Mouse (Mus musculus) spleen, postnatal 0 days (tissue): Measurements from ENCODE around the gene Kcnj14. TPM values are rescaled to one million over a fixed set of nuclear protein-coding genes. Genes with fewer than 3 reads are reported as not detected.

Source experiments
- polyA plus RNA-seq: library from polyadenylated mRNA; unstranded; fragments of >200 nt; fragmentation: Nextera tagmentation; extraction: Ambion mirVana; gene quantifications from 2 replicates; pipeline ENCODE4 v1.2.1, GENCODE M21; 2015

Gene Kcnj14
- 0.18 and 0.21 TPM in 2 replicates for polyA plus RNA-seq

GRCm38 (mm10) chr7:45824598-45824997 lies at the start of gene Kcnj14:
Gene Kcnj14 (minus strand): TSS chr7:45824782.

GRCm38 (mm10) chr7:45872624-45873023 lies 48.0 kb upstream of the Kcnj14 start, which contains the start of gene Kdelr1:
Gene Kdelr1 (plus strand): TSS chr7:45872772.

GRCm38 (mm10) chr7:45830427-45831127 lies 6.0 kb upstream of the Kcnj14 start, which contains the start of gene Grwd1:
Gene Grwd1 (minus strand): TSS chr7:45830944.

GRCm38 (mm10) chr7:45813787-45814779 lies 10.5 kb downstream of the Kcnj14 start, which contains the start of gene Cyth2:
Gene Cyth2 (minus strand): TSS chr7:45814581.

GRCm38 (mm10) chr7:45784524-45785372 lies 39.8 kb downstream of the Kcnj14 start, which contains the start of gene Sult2b1:
Gene Sult2b1 (minus strand): TSS chr7:45784669.

GRCm38 (mm10) chr7:45783511-45784091 lies 41.0 kb downstream of the Kcnj14 start, which contains the start of gene Lmtk3:
Gene Lmtk3 (plus strand): TSS chr7:45783738.

Other genes starting within 250 kb of the Kcnj14 start
- 0.13 TPM in 1 of 2 replicates, not detected in the other for gene Fgf21, start 209.3 kb downstream of the Kcnj14 start, polyA plus RNA-seq
- not detected in 2 replicates for gene Fut1, start 207.5 kb downstream of the Kcnj14 start, polyA plus RNA-seq
- 0.06 TPM in 1 of 2 replicates, not detected in the other for gene Izumo1, start 203.0 kb downstream of the Kcnj14 start, polyA plus RNA-seq
- 7.4 and 9.0 TPM in 2 replicates for gene Rasip1, start 197.3 kb downstream of the Kcnj14 start, polyA plus RNA-seq
- gene Mamstr, start 184.8 kb downstream of the Kcnj14 start, polyA plus RNA-seq = 2.5 and 3.1 TPM in 2 replicates
- 0.10 and 0.32 TPM in 2 replicates for gene Fut2, start 158.4 kb downstream of the Kcnj14 start, polyA plus RNA-seq
- gene Ntn5, start 140.8 kb downstream of the Kcnj14 start, polyA plus RNA-seq = not detected in 2 replicates
- 0.10 TPM in 1 of 2 replicates, not detected in the other for gene Sec1, start 130.4 kb downstream of the Kcnj14 start, polyA plus RNA-seq
- 0.72 and 1.8 TPM in 2 replicates for gene Car11, start 124.9 kb downstream of the Kcnj14 start, polyA plus RNA-seq
- gene Dbp, start 119.7 kb downstream of the Kcnj14 start, polyA plus RNA-seq = 2.1 and 2.9 TPM in 2 replicates
- gene Rpl18, start 109.3 kb downstream of the Kcnj14 start, polyA plus RNA-seq = 888 and 898 TPM in 2 replicates
- gene Sphk2, start 106.8 kb downstream of the Kcnj14 start, polyA plus RNA-seq = 9.7 and 11.7 TPM in 2 replicates
- gene Fam83e, start 103.6 kb downstream of the Kcnj14 start, polyA plus RNA-seq = 0.29 and 0.65 TPM in 2 replicates
- gene Spaca4, start 99.0 kb downstream of the Kcnj14 start, polyA plus RNA-seq = not detected in 2 replicates
- gene Lmtk3, start 41.0 kb downstream of the Kcnj14 start, polyA plus RNA-seq = 0.24 TPM in 1 of 2 replicates, not detected in the other
- gene Sult2b1, start 40.1 kb downstream of the Kcnj14 start, polyA plus RNA-seq = 0.42 and 0.79 TPM in 2 replicates
- gene Cyth2, start 10.2 kb downstream of the Kcnj14 start, polyA plus RNA-seq = 36.4 and 37.5 TPM in 2 replicates
- gene Grwd1, start 6.2 kb upstream of the Kcnj14 start, polyA plus RNA-seq = 30.0 and 31.3 TPM in 2 replicates
- 24.3 and 27.4 TPM in 2 replicates for gene Kdelr1, start 48.0 kb upstream of the Kcnj14 start, polyA plus RNA-seq
- 0.19 and 0.33 TPM in 2 replicates for gene Grin2d, start 53.6 kb upstream of the Kcnj14 start, polyA plus RNA-seq
- 1.4 and 1.5 TPM in 2 replicates for gene Syngr4, start 71.9 kb upstream of the Kcnj14 start, polyA plus RNA-seq
- 3.2 and 4.1 TPM in 2 replicates for gene Tmem143, start 72.2 kb upstream of the Kcnj14 start, polyA plus RNA-seq
- 170 and 224 TPM in 2 replicates for gene Emp3, start 96.6 kb upstream of the Kcnj14 start, polyA plus RNA-seq
- 2.6 and 4.1 TPM in 2 replicates for gene Ccdc114, start 99.3 kb upstream of the Kcnj14 start, polyA plus RNA-seq
- 0.02 and 0.05 TPM in 2 replicates for gene Abcc6, start 205.5 kb upstream of the Kcnj14 start, polyA plus RNA-seq
- 18.8 and 21.1 TPM in 2 replicates for gene Nomo1, start 208.9 kb upstream of the Kcnj14 start, polyA plus RNA-seq